Mouse (Mus musculus): ENCODE measurements around the gene Gdpd1. TPM values are rescaled to one million over a fixed set of nuclear protein-coding genes. Genes with fewer than 3 reads are reported as not detected.

Gene Gdpd1
- total RNA-seq, 2 experiments from 2014 or later: 11.3 to 12.0 TPM

DNA sequence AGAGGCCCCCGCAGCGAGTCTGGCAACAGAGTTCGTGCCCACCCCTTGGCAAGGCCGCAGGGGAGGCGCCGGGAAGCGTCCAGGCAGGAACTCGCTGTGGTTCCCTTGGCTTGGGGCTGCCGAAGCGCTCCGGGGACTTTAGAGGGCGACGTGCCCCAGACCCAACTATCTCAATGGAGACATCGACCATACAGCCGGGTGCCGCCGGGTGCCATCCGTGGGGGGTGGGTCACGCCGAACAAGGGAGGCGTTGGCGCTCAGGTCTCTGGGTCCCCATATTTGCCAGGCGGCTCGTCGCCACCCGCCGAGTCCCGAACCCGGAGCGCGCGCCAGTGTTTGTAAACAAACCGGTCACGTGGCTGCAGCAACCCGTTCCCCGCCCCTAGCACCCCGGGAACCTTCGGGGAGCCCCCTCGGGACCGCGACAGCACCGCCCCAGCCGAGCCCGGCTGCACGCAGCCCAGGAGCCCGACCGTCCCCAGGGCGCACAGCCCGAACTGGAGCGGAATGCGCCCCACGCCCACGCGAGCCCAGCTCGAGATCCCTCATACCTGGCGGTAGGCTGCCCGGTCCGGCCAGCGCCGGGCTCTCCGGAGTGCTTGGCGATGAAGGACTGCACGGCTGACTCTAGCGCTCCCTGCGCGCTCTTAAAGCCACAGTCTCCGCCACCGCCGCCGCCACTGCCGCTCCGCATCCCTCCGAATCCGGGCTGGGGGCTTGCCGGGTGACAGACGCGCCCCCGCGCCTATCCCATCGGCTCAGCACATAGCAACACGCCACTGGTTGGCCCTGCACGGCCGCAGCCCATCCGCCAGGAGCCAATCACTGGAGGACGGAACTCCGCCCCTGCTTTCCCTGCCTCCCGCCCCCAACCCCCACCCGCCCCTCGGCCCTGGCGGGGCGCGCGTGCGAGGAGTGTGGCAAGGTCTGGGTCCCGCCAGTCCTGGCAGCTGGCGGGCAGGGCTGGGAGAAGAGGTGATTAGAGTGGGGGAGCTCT is 80.5 kb downstream of the Gdpd1 start, which contains the start of gene Ypel2:
TSS of gene Ypel2 (minus strand) at position 667 of the 997 bp plus-strand sequence.
- peak; percentile 97 to 98 for DNase-seq
- intact Hi-C loops (cut with DNase I): loop anchor here (2.0 to 10.0 kb wide), 3 partner anchors 35 to 99 kb away; no protein-coding TSS in a partner anchor

GRCm38 (mm10) chr11:86992461-86992988 is 81.3 kb downstream of the Gdpd1 start:
- intact Hi-C loops (cut with DNase I): loop anchor here (2.0 to 10.0 kb wide), 3 partner anchors 34 to 98 kb away; no protein-coding TSS in a partner anchor
- DNase-seq: peak in 1 of 2 experiments; percentile 26

- intact Hi-C loops (cut with DNase I): loop anchor here (10.0 kb wide), 1 partner anchor 96 kb away; no protein-coding TSS in a partner anchor
These were observed 82.6 kb downstream of the Gdpd1 start for GRCm38 (mm10) chr11:86991241-86991640.

DNA sequence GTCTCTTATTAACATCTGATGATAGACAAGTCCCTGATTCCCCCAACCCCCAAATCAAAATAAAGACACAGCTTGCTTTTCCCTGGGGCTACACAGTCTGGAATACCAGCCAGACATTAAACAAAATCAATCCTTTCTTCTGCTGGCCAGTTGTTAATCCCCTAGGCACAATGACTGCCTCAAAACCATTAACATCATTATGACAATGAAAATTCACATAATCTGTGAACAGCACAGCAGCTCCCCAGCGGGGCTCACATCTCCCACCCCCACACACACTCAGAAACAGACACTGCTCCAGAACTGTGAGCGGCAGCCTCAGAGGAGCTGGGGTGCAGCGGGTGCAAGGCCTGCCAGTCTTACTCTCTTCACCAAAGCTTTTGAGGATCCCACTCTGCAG is 83.6 kb downstream of the Gdpd1 start:
- DNase-seq: no peak
- intact Hi-C loops (cut with DNase I): loop anchor here (10.0 kb wide), 1 partner anchor 96 kb away; no protein-coding TSS in a partner anchor

More at GRCm38 (mm10) chr11:86991241-86991640, 82.6 kb downstream of the Gdpd1 start:
- DNase-seq: no peak

DNA sequence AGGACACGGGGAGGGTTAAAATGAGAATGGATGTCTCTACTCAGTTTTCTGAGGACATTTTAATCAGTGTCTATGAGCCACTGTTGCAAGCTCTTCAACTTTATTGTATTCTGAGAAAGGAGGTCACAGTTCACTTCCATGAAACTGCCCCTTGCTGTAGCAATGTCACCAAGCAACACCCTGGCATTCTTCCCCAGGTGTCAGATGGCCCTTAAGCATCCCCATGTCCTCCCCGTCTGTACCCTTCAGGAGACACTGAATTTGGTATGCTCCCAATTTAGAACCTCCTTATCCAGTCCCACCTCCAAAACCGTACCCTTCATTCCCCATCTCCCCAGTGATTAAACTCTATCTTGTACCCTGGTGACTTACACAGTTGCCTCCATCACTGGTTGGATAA is 88.9 kb downstream of the Gdpd1 start:
- DNase-seq: no peak
- intact Hi-C loops (cut with DNase I): no loop called here

Small RNA genes lying within 50 kb of the gene (microRNA-seq; reads per million reads assigned to microRNA genes)
- 34.4 to 85.0 reads per million in 2 experiments for gene Mir301

Other genes starting within 250 kb of the Gdpd1 start
- 10 to 100 TPM; 24.7 to 24.8 TPM for gene Ypel2, start 80.4 kb downstream of the Gdpd1 start, total RNA-seq (2021)
- gene Smg8, start 12.7 kb upstream of the Gdpd1 start, total RNA-seq (2021): 1 to 10 TPM; 8.9 to 9.2 TPM
- 1 to 10 TPM; 1.7 to 2.4 TPM for gene Prr11, start 34.6 kb upstream of the Gdpd1 start, total RNA-seq (2021)
- gene Ska2, start 35.2 kb upstream of the Gdpd1 start, total RNA-seq (2021): 10 to 100 TPM; 13.9 to 16.6 TPM
- 1 to 10 TPM; 6.1 to 9.2 TPM for gene Trim37, start 53.0 kb upstream of the Gdpd1 start, total RNA-seq (2021)